Mouse (Mus musculus): ENCODE measurements at regions not wholly inside any gene's neighbourhood (a gene's known extent, or its start where the extent isn't known, plus 50 kb on each side); places are given as distances from the start of the nearest gene placed in this dataset.

DNA sequence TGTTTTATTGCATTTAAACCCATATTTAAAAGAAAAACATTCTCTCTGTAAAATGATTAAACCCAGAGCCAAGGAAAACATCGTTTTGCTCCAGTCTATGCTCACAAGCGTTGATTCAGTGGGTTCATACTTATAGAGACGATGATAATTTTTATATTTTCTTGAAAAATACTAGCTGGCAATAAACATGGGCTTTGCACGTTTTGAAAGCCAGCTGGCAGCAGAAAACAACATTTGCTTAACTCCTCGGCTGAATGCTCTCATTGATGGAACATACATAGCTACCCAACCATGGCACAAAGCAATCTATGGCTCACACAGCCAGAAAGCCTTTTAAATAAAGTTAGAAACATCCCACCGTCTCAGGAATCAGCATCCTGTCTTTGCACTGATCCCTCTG is 366.5 kb downstream of the Rapgef2 start:
- Histone ChIP-seq H3K36me3 (ENCODE audit: control insufficient read depth, insufficient read depth, low read length) (no peaks in the 10 kb centered on the region), H3K4me2 (ENCODE audit: low read depth, low read length) (peak overlapping the region; percentile 39; the same call in 1 of the 2 replicates), H3K9ac (replicated peaks; ENCODE audit: low read depth, low read length) (no peak overlapping the region), H3K27ac (ENCODE audit: low read depth, low read length) (no peak overlapping the region), H3K4me3 (ENCODE audit: low read depth, low read length) (no peak overlapping the region), H3K9me3 (ENCODE audit: control insufficient read depth, low read length) (no peaks in the 10 kb centered on the region), H3K27me3 (ENCODE audit: control insufficient read depth, insufficient read depth, low read length) (no peaks in the 10 kb centered on the region; the same call in 1 of the 2 replicates), H3K4me1 (ENCODE audit: control insufficient read depth, insufficient read depth, low read length) (no peaks in the 10 kb centered on the region)
- 46% methylated on average over 6 of the region's 6 CpGs for whole genome bisulfite sequencing
- no peak; the same call in 1 of the 2 replicates for ATAC-seq (ENCODE audit: low read depth)

DNA sequence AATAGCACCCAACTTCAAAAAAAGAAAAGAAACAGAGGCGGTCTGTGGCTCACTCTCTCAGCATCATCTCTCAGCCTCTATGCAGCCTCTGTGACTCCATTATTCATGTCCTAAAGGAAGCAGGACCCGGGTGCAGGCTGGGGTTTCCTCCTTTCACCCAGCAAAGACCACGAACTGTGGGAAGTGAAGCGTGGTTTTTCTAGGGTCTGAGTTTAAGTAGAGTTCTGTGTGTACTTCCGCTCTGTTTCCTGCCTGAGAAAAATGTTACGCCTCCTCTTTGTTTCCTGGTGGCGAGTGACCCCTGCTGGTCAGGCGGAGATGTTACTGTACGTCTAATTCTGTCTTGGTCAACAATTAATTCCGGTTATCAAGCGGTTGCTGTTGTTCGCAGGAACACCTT is 366.9 kb downstream of the Rapgef2 start:
- WGBS: 14% methylated on average over 12 of the region's 12 CpGs
- no peaks in the 10 kb centered on the region for H3K9me3 ChIP-seq (ENCODE audit: control insufficient read depth, low read length)
- H3K4me3 ChIP-seq (ENCODE audit: low read depth, low read length): no peak overlapping the region
- no peak overlapping the region for H3K27ac ChIP-seq (ENCODE audit: low read depth, low read length)
- H3K27me3 ChIP-seq (ENCODE audit: control insufficient read depth, insufficient read depth, low read length): no peaks in the 10 kb centered on the region; the same call in 1 of the 2 replicates
- peak; percentile 85 for ATAC-seq (ENCODE audit: low read depth)
- H3K36me3 ChIP-seq (ENCODE audit: control insufficient read depth, insufficient read depth, low read length): no peaks in the 10 kb centered on the region
- H3K4me2 ChIP-seq (ENCODE audit: low read depth, low read length): peak overlapping the region; percentile 39
- no peak overlapping the region for H3K9ac ChIP-seq (replicated peaks; ENCODE audit: low read depth, low read length)
- H3K4me1 ChIP-seq (ENCODE audit: control insufficient read depth, insufficient read depth, low read length): no peaks in the 10 kb centered on the region

DNA sequence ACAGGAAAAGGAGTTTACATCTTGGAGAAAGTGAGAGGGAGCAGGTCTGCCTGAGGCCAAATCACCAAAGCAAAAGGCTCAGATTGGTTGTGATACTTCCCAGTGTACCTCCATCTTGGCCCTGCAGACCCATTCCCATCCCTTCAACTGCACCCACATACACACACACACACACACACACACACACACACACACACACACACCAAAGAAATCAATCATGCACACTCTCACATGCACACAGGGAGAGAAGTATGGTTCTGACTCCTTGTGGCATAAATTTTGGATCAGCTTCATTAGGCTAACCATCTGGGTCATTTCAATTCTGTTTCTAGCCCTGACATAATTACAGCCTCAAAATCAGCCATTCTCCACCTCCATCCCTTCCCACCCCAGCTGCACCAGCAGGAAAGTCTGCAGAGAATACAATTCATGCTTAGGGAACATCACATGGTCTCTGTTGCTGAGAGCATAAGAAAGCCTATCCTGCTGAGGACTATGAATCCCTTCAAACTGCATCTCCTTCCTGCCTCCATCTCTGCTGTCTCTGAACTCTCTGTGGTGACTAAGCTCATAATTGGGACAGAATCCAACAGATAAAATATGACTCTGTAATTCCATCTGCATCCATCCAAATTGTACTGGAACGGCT is 378.0 kb downstream of the Rapgef2 start:
- Histone ChIP-seq H3K4me2 (ENCODE audit: low read depth, low read length) (no peak overlapping the region), H3K9me3 (ENCODE audit: control insufficient read depth, low read length) (no peaks in the 10 kb centered on the region)
- WGBS: 24% methylated on average over 1 of the region's 1 CpGs

DNA sequence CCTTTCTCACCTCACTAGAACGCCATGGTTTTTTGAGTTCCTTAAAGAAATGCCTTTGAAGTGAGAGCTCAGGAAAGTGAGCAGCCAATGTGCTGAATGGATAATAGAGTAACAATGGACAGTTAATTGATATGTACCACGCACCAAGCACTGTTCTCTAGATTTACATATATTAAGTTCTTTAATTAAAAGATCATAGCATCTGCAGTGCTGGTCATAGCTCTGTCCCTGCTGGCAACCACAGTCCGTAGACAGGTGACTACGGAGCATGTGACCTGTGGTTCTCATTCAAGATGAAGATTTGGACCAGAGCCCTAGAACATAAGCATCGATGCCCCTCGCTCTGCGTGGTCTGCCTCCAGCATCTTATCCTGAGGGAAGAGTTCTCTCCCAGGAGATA is 378.5 kb downstream of the Rapgef2 start:
- Histone ChIP-seq H3K36me3 (ENCODE audit: control insufficient read depth, insufficient read depth, low read length) (no peaks in the 10 kb centered on the region), H3K27me3 (ENCODE audit: control insufficient read depth, insufficient read depth, low read length) (no peaks in the 10 kb centered on the region), H3K4me1 (ENCODE audit: control insufficient read depth, insufficient read depth, low read length) (peaks cover 2% of the 10 kb centered on the region; the same call in 1 of the 2 replicates), H3K4me2 (ENCODE audit: low read depth, low read length) (no peak overlapping the region), H3K9ac (replicated peaks; ENCODE audit: low read depth, low read length) (no peak overlapping the region), H3K27ac (ENCODE audit: low read depth, low read length) (no peak overlapping the region), H3K4me3 (ENCODE audit: low read depth, low read length) (no peak overlapping the region), H3K9me3 (ENCODE audit: control insufficient read depth, low read length) (no peaks in the 10 kb centered on the region)
- 77% methylated on average over 7 of the region's 7 CpGs for WGBS
- peak; percentile 28; the same call in 1 of the 2 replicates for ATAC-seq (ENCODE audit: low read depth)

More for the DNA sequence above, 378.0 kb downstream of the Rapgef2 start:
- H3K36me3 ChIP-seq (ENCODE audit: control insufficient read depth, insufficient read depth, low read length): no peaks in the 10 kb centered on the region
- H3K4me1 ChIP-seq (ENCODE audit: control insufficient read depth, insufficient read depth, low read length): peaks cover 2% of the 10 kb centered on the region; the same call in 1 of the 2 replicates
- no peaks in the 10 kb centered on the region for H3K27me3 ChIP-seq (ENCODE audit: control insufficient read depth, insufficient read depth, low read length)
- no peak overlapping the region for H3K9ac ChIP-seq (replicated peaks; ENCODE audit: low read depth, low read length)
- no peak overlapping the region for H3K4me3 ChIP-seq (ENCODE audit: low read depth, low read length)
- no peak overlapping the region for H3K27ac ChIP-seq (ENCODE audit: low read depth, low read length)
- ATAC-seq (ENCODE audit: low read depth): peak; percentile 48; the same call in 1 of the 2 replicates

DNA sequence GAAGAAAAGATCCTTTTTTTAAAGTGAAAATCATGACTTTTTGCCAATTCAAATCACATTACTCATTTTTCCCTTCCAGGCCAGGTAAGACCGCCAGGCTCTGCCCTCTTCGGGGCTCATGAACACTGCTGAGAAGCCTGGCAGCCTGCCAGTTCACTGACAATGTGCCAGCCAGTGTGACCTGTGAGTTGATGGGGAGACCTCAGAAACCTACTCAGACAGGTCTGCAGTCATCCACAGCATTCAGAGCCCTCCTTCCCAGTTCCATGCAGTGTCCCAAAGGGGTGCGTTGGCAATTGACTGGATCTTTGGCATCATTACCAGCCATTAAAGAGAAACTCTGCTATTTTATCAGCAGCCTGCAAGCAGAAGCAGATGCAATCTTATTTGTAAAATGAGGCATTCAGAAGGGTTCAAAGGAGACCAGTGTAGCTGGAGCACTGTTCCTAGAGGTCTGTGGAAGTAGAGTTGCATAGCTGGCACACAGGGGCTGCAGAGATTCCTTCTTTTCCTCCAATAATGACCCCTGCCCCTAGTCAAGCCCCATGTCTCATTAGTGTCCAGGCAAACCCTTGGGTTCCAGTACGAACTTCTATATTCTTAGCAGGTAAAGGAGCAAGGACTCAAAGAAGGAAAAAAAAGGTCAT is 384.4 kb downstream of the Rapgef2 start:
- no peaks in the 10 kb centered on the region for H3K36me3 ChIP-seq (ENCODE audit: control insufficient read depth, insufficient read depth, low read length)
- WGBS: 44% methylated on average over 4 of the region's 4 CpGs
- peak; percentile 60; the same call in 1 of the 2 replicates for ATAC-seq (ENCODE audit: low read depth)
- no peaks in the 10 kb centered on the region for H3K27me3 ChIP-seq (ENCODE audit: control insufficient read depth, insufficient read depth, low read length)
- H3K4me1 ChIP-seq (ENCODE audit: control insufficient read depth, insufficient read depth, low read length): peaks cover 14% of the 10 kb centered on the region; the same call in 1 of the 2 replicates
- H3K9ac ChIP-seq (replicated peaks; ENCODE audit: low read depth, low read length): no peak overlapping the region
- H3K4me3 ChIP-seq (ENCODE audit: low read depth, low read length): no peak overlapping the region
- 0 out of 2 replicates have a peak overlapping the region, but pooled peaks have one; percentile 30 for H3K27ac ChIP-seq (ENCODE audit: low read depth, low read length)
- H3K9me3 ChIP-seq (ENCODE audit: control insufficient read depth, low read length): no peaks in the 10 kb centered on the region
- no peak overlapping the region for H3K4me2 ChIP-seq (ENCODE audit: low read depth, low read length)

DNA sequence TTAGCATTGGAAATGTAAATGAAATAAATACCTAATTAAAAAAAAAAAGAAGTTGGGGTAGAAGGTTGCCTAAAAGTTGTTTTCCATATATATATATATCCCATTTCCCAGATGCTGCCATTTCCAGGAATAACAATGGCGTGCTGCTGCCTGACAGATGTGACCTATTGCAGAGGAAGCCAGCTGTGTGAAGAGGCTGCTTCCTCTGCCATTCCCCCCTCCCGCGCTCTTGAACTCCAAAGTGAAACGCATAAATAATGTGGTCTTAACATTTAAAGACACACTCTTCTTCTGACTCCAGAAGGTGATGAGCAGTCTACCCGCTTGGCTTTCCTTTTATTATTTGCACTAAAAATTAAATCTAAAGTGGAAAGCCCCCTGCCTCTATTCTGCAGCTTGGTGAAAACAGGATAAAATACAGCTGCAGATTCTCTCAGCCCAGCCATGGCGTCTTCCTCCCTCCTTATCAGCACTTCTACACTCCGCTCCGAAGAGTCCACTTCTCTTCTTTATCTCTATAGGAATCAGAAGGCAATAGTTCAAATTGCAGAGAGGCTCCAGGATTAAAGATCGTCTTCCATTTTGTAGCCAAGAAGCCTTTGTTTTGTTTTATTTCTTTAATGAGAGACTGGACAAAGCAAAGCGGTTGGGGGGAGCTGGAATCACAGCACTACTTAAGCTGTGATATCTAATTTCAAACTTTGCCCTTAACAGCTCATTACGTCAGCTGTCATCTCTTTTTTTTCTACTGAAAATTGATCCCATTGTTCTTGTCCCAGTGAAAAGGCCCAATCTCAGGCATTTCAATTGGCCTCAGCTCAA is 385.1 kb downstream of the Rapgef2 start:
- Histone ChIP-seq H3K36me3 (ENCODE audit: control insufficient read depth, insufficient read depth, low read length) (no peaks in the 10 kb centered on the region), H3K27ac (ENCODE audit: low read depth, low read length) (no peak overlapping the region), H3K4me1 (ENCODE audit: control insufficient read depth, insufficient read depth, low read length) (peaks cover 14% of the 10 kb centered on the region; the same call in 1 of the 2 replicates), H3K9me3 (ENCODE audit: control insufficient read depth, low read length) (no peaks in the 10 kb centered on the region), H3K4me2 (ENCODE audit: low read depth, low read length) (no peak overlapping the region), H3K9ac (replicated peaks; ENCODE audit: low read depth, low read length) (no peak overlapping the region), H3K27me3 (ENCODE audit: control insufficient read depth, insufficient read depth, low read length) (no peaks in the 10 kb centered on the region), H3K4me3 (ENCODE audit: low read depth, low read length) (no peak overlapping the region)
- ATAC-seq (ENCODE audit: low read depth): peak; percentile 54; the same call in 1 of the 2 replicates
- 30% methylated on average over 11 of the region's 11 CpGs for WGBS

DNA sequence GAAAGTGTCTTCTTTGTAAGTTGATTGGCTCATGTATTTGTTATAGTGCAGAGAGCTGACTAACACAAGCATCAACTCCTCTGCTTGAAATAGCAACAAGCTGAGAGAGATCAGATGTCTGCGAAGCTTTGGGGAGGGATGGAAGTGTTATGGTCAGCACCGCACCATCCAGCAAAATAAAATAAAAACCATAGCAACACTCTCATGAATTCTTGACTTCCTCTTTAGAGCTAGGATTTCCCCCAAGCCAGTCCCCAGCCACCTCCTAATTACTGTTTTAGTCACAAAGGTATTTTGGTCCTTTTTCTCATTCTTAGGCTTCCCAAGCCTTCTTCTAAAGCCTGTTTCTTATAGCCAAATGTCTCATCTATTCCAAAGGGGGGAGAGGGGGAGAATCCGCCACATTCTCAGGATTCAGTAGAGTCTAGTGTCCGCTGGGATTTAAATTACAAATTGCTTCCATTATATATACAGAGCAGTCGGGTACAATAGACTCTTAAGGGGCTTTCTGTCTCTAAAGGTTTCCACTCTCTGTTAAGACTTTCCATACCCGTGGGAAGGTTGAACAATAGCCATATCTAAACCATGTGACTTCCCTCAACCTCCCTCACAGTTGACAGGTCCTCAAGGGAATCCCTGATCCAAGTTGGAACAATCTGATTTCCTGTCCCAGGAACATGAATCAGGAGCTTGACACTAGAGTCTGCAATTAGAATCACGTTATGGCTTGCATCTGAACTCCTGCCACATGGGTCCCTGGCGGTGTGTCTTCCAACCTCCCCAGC is 386.7 kb downstream of the Rapgef2 start:
- Histone ChIP-seq H3K36me3 (ENCODE audit: control insufficient read depth, insufficient read depth, low read length) (no peaks in the 10 kb centered on the region), H3K4me3 (ENCODE audit: low read depth, low read length) (no peak overlapping the region), H3K4me1 (ENCODE audit: control insufficient read depth, insufficient read depth, low read length) (peaks cover 14% of the 10 kb centered on the region; the same call in 1 of the 2 replicates), H3K9me3 (ENCODE audit: control insufficient read depth, low read length) (no peaks in the 10 kb centered on the region), H3K4me2 (ENCODE audit: low read depth, low read length) (no peak overlapping the region), H3K27me3 (ENCODE audit: control insufficient read depth, insufficient read depth, low read length) (no peaks in the 10 kb centered on the region), H3K9ac (replicated peaks; ENCODE audit: low read depth, low read length) (no peak overlapping the region), H3K27ac (ENCODE audit: low read depth, low read length) (no peak overlapping the region)
- ATAC-seq (ENCODE audit: low read depth): no peak
- WGBS: 50% methylated on average over 8 of the region's 8 CpGs

DNA sequence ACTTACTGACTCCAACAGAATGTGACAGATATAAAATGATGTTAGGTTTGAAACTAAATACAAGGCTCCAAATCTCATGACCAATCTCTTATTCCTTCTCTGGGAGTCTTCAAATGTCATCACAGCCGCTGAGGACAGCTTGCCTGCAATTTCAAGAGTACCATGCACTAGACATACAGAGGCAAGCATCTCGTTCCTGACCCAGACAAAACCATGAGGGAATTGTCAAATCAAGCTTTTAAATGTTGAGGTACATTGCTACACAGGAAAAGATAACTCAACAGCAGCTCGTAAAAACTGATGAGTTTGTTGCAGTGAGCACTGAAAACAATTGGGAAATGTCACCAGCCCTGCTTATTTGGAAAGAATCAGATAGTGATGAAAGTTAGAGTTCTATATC is 397.0 kb downstream of the Rapgef2 start:
- no peak for ATAC-seq (ENCODE audit: low read depth)
- Histone ChIP-seq H3K36me3 (ENCODE audit: control insufficient read depth, insufficient read depth, low read length) (no peaks in the 10 kb centered on the region), H3K9ac (replicated peaks; ENCODE audit: low read depth, low read length) (no peak overlapping the region), H3K4me1 (ENCODE audit: control insufficient read depth, insufficient read depth, low read length) (no peaks in the 10 kb centered on the region), H3K27me3 (ENCODE audit: control insufficient read depth, insufficient read depth, low read length) (no peaks in the 10 kb centered on the region), H3K27ac (ENCODE audit: low read depth, low read length) (no peak overlapping the region), H3K4me2 (ENCODE audit: low read depth, low read length) (no peak overlapping the region), H3K9me3 (ENCODE audit: control insufficient read depth, low read length) (no peaks in the 10 kb centered on the region), H3K4me3 (ENCODE audit: low read depth, low read length) (no peak overlapping the region)
- WGBS: 85% methylated on average over 3 of the region's 3 CpGs

Measured in neural tube, embryonic 14.5 days (tissue).